Mouse (Mus musculus): ENCODE data around the gene Lrrc55.

DNA sequence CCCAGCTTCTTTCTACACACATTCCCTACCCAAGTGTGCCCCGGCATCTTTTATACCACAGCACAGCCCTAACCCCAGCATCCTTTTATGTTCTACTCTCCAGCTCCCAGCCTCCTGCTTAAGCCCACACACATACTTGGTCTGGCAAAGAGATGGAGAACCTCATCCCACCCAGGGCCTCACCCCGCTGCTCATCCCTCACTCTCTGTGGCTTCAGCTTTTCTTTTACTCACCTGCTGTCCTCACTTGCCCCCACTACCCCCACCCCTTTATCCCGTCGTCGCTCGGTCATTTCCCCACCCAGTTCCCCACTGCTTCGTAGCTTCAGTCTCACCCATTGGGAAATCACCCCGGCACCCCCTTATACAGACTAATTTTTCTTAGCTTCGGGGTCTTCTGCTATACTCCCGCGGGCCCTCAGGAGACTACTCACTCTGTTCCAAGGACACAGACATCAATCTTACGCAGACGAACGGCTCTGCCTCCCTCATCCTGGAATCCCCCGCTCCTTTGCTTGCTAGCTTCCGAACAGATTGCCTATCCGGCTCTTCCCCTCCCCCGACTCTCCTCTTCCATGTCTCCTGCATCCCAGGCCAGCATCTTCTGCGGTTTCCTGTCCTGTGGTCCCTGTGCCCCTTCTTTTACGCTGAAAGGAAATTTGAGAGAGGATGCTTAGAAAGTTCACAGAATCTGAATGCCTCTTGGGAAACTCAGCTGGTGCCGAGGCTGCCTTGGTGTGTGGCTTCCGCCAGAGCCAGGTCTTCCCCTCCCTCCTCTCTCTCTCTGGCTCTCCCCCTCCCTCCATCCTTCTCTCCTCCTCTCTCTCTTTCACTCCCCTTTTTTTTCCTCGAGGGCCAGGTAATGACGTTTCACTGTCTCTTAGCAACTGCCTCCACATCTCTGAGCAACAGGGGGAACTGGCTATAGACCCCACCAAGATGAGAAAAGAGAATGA, 1.3 kb upstream of the Lrrc55 start:
- TF ChIP-seq CTCF (conservative IDR thresholded peaks at IDR 0.05; ENCODE audit: insufficient read depth, insufficient read length, low read depth, low read length) (no peak), POLR2A (IDR thresholded peaks at IDR 0.05; ENCODE audit: low read depth, low read length) (no peak)
